ENCODE assay signal across 8 mouse cellular contexts in genomic region chr2:77519341-77519740, GRCm38 (mm10).
DNase-seq lines count a peak whose midpoint lies in the region; ATAC-seq and TF ChIP-seq lines count a peak whose summit lies in the region.

No protein-coding gene starts in this region.

- peak overlapping the region; percentile 44 for H3K4me3 ChIP-seq in embryonic facial prominence, embryonic 13.5 days
- peak overlapping the region; percentile 42 for H3K4me3 ChIP-seq in intestine, embryonic 14.5 days (ENCODE audit: low read depth, low read length)
- peak overlapping the region; percentile 50 for H3K4me3 ChIP-seq in liver, embryonic 11.5 days (ENCODE audit: low read depth, low read length)
- H3K4me3 ChIP-seq in olfactory bulb, adult 2 months (ENCODE audit: insufficient read depth, low read depth, low read length): peak overlapping the region; percentile 45

- H3K4me1 ChIP-seq in embryonic facial prominence, embryonic 13.5 days: peaks cover 2% of the 10 kb centered on the region; the same call in 1 of the 2 replicates
- peaks cover 4% of the 10 kb centered on the region; the same call in 1 of the 2 replicates for H3K4me1 ChIP-seq in intestine, embryonic 14.5 days (replicated peaks; ENCODE audit: control insufficient read depth, insufficient read depth, low read length)
- peaks cover 18% of the 10 kb centered on the region for H3K4me1 ChIP-seq in liver, embryonic 11.5 days (replicated peaks; ENCODE audit: control insufficient read depth, insufficient read depth, low read length)
- peaks cover 17% of the 10 kb centered on the region for H3K4me1 ChIP-seq in olfactory bulb, adult 2 months (ENCODE audit: control insufficient read depth, insufficient read depth, low read length)

- H3K9ac ChIP-seq in embryonic facial prominence, embryonic 13.5 days: peak overlapping the region; percentile 57
- no peak overlapping the region for H3K9ac ChIP-seq in intestine, embryonic 14.5 days (ENCODE audit: low read length)
- H3K9ac ChIP-seq in liver, embryonic 11.5 days (ENCODE audit: low read depth, low read length): no peak overlapping the region; the same call in 1 of the 2 replicates

- peak; percentile 13 to 24 for DNase-seq in layer of hippocampus, adult 18-20 months (ENCODE audit: low spot score in 2 of 2)
- no peak for DNase-seq in layer of hippocampus, adult 9-10 months (ENCODE audit: low spot score)
- DNase-seq in intestine, embryonic 14.5 days (ENCODE audit: low spot score): peak; percentile 65
- DNase-seq in liver, embryonic 11.5 days (ENCODE audit: low spot score): peak; percentile 48
- DNase-seq in gastrocnemius, adult 8-10 months (ENCODE audit: low spot score in 2 of 2): no peak
- DNase-seq in gastrocnemius, postnatal 4 days (ENCODE audit: low spot score in 2 of 2): no peak

- under 1% methylated on average over 14 of the region's 14 CpGs for WGBS in embryonic facial prominence, embryonic 13.5 days
- under 1% methylated on average over 14 of the region's 14 CpGs for WGBS in intestine, embryonic 14.5 days
- under 1% methylated on average over 14 of the region's 14 CpGs for WGBS in liver, embryonic 11.5 days
- 4% methylated on average over 14 of the region's 14 CpGs for WGBS in olfactory bulb, adult 2 months

- no peak overlapping the region for H3K27ac ChIP-seq in embryonic facial prominence, embryonic 13.5 days
- no peak overlapping the region for H3K27ac ChIP-seq in intestine, embryonic 14.5 days (ENCODE audit: low read depth)
- no peak overlapping the region for H3K27ac ChIP-seq in liver, embryonic 11.5 days (ENCODE audit: low read depth, low read length)
- peak overlapping the region; percentile 55 for H3K27ac ChIP-seq in olfactory bulb, adult 2 months (ENCODE audit: insufficient read depth, low read depth, low read length)

- H3K27me3 ChIP-seq in embryonic facial prominence, embryonic 13.5 days: peaks cover 4% of the 10 kb centered on the region; the same call in 1 of the 2 replicates
- H3K27me3 ChIP-seq in intestine, embryonic 14.5 days (replicated peaks; ENCODE audit: control insufficient read depth, insufficient read depth, low read length): no peaks in the 10 kb centered on the region
- no peaks in the 10 kb centered on the region for H3K27me3 ChIP-seq in liver, embryonic 11.5 days (replicated peaks; ENCODE audit: control insufficient read depth, insufficient read depth, low read length)

- H3K4me2 ChIP-seq in embryonic facial prominence, embryonic 13.5 days: peak overlapping the region; percentile 70
- H3K4me2 ChIP-seq in intestine, embryonic 14.5 days (ENCODE audit: low read length): peak overlapping the region; percentile 48
- H3K4me2 ChIP-seq in liver, embryonic 11.5 days: peak overlapping the region; percentile 77

- ATAC-seq in embryonic facial prominence, embryonic 13.5 days (ENCODE audit: insufficient number of reproducible peaks, insufficient read depth, low FRiP score, low TSS enrichment, low read depth): peak; percentile 68; the same call in 1 of the 2 replicates
- peak; percentile 14; the same call in 1 of the 2 replicates for ATAC-seq in intestine, embryonic 14.5 days (replicated peaks; ENCODE audit: low FRiP score, low TSS enrichment, low read depth)
- ATAC-seq in liver, embryonic 11.5 days (replicated peaks; ENCODE audit: low FRiP score): peak; percentile 72

- no peaks in the 10 kb centered on the region for H3K9me3 ChIP-seq in embryonic facial prominence, embryonic 13.5 days
- no peaks in the 10 kb centered on the region for H3K9me3 ChIP-seq in intestine, embryonic 14.5 days (ENCODE audit: control insufficient read depth, low read length)
- H3K9me3 ChIP-seq in liver, embryonic 11.5 days (ENCODE audit: control insufficient read depth, low read length): no peaks in the 10 kb centered on the region

- H3K36me3 ChIP-seq in embryonic facial prominence, embryonic 13.5 days: no peaks in the 10 kb centered on the region
- H3K36me3 ChIP-seq in intestine, embryonic 14.5 days (ENCODE audit: control insufficient read depth, insufficient read depth, low read length): no peaks in the 10 kb centered on the region
- no peaks in the 10 kb centered on the region for H3K36me3 ChIP-seq in liver, embryonic 11.5 days (ENCODE audit: control insufficient read depth, insufficient read depth, low read length)

- no peak for TF ChIP-seq POLR2A in olfactory bulb, adult 2 months (IDR thresholded peaks at IDR 0.05; ENCODE audit: insufficient read depth, low read depth, low read length)

- TF ChIP-seq CTCF in olfactory bulb, adult 2 months (IDR thresholded peaks at IDR 0.05; ENCODE audit: insufficient read depth, low read depth, low read length): no peak

Comparison
In these comparisons a context has a peak if more than half of its experiments do, and no peak if none do; other contexts are left out.
1. DNase-seq: peak in layer of hippocampus, adult 18-20 months (2 of 2), intestine, embryonic 14.5 days (single experiment) and liver, embryonic 11.5 days (single experiment); none in layer of hippocampus, adult 9-10 months (single experiment), gastrocnemius, adult 8-10 months (0 of 2) and gastrocnemius, postnatal 4 days (0 of 2).
2. ATAC-seq: peak in every context shown above with its lines; median percentile 72 in liver, embryonic 11.5 days; 68 in embryonic facial prominence, embryonic 13.5 days; 14 in intestine, embryonic 14.5 days.
3. Peak in every context shown above with its lines, with median percentiles within 50 percentile points of each other: H3K4me2 ChIP-seq and H3K4me3 ChIP-seq.